Mouse (Mus musculus) embryonic facial prominence, embryonic 10.5 days (tissue): ENCODE measurements around the gene Hspe1. TPM values are rescaled to one million over a fixed set of nuclear protein-coding genes. Genes with fewer than 3 reads are reported as not detected.
"Not testable (repeated sequence)": the region's sequence is repeated elsewhere in the genome, so short reads cannot be mapped to it uniquely, and the experiment has no call there.

Source experiments
- DNase-seq: peaks from one replicate; pipeline ENCODE4 v3.0.0-alpha.2; 2017; ENCODE audit warnings: low spot score
- H3K27ac ChIP-seq: fragments of 300-500 bp; sonication (generic); replicated peaks from 2 replicates; pipeline ENCODE4 v1.5.1; 2016; ENCODE audit warnings: mild to moderate bottlenecking
- H3K27me3 ChIP-seq: fragments of 300-500 bp; sonication (generic); replicated peaks from 2 replicates; pipeline ENCODE4 v1.6.1; 2016; ENCODE audit warnings: low read depth, mild to moderate bottlenecking; ENCODE audit not compliant: poor library complexity, severe bottlenecking
- H3K36me3 ChIP-seq: fragments of 300-500 bp; sonication (generic); replicated peaks from 2 replicates; pipeline ENCODE4 v1.6.1; 2016; ENCODE audit warnings: mild to moderate bottlenecking, moderate library complexity
- H3K4me1 ChIP-seq: fragments of 300-500 bp; sonication (generic); 2 replicates; pipeline ENCODE4 v1.6.1; 2016
- H3K4me3 ChIP-seq: fragments of 300-500 bp; sonication (generic); 2 replicates; pipeline ENCODE4 v1.5.1; 2016; ENCODE audit warnings: mild to moderate bottlenecking, moderate library complexity
- H3K9me3 ChIP-seq: fragments of 300-500 bp; sonication (generic); 2 replicates; pipeline ENCODE4 v1.6.1; 2016; ENCODE audit warnings: mild to moderate bottlenecking
- WGBS: fragments of 180-500 bp; shearing (Covaris S2); methylation state at CpG from one replicate; pipeline ENCODE4 v1.1.7; 2016; 5-methylcytosine and 5-hydroxymethylcytosine counted together
- polyA plus RNA-seq: library from polyadenylated mRNA; unstranded; fragments of >200 nt; fragmentation: Nextera tagmentation; extraction: Ambion mirVana; gene quantifications from 2 replicates; pipeline ENCODE4 v1.2.1, GENCODE M21; 2016

Gene Hspe1
- polyA plus RNA-seq, 1 experiment from 2014 or later, result 672 TPM

DNA sequence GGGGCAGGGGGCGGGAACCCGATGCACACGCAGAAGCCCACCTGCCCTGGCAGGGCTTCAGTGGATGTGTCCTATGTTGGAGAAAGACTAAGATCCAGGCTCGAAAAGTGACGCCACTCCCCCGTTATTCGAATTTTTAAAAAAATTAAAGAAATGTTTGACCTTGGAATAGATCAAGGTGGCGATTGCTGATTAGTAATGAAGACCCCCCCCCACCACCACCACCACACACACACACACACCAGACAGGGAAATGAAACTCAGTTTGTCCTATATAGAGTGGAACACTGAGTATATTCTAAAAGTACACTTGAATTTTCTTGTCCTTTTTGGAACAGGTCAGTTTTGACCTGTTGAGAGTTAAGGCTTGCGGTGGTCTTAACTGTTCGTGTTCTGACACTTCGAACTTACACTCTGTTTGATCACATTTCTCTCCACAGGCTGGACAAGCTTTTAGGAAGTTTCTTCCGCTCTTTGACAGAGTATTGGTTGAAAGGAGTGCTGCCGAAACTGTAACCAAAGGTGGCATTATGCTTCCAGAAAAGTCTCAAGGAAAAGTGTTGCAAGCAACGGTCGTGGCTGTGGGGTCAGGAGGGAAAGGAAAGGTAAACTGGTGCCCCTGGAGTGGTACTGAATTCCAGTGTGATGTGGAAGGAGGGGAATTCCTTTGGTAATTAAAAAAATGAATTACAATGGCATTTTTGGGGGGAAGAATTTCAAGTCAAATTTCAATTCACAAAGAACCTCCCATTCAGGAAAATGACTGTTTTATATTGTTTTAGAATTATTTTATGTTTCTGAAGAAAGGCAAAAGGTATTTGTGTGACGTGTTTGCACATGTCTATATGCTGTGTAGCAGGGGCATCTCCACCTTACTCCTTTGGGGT is 922 bp downstream of the Hspe1 start:
- no peak for DNase-seq
- peaks cover 67% of the 10 kb centered on the region for H3K36me3 ChIP-seq
- no peaks in the 10 kb centered on the region for H3K9me3 ChIP-seq
- no peaks in the 10 kb centered on the region for H3K27me3 ChIP-seq
- H3K4me3 ChIP-seq, result peak overlapping the region; percentile 96
- 10% methylated on average over 16 of the region's 16 CpGs for WGBS
- peak overlapping the region; percentile 99 for H3K27ac ChIP-seq
- peaks cover 38% of the 10 kb centered on the region for H3K4me1 ChIP-seq

DNA sequence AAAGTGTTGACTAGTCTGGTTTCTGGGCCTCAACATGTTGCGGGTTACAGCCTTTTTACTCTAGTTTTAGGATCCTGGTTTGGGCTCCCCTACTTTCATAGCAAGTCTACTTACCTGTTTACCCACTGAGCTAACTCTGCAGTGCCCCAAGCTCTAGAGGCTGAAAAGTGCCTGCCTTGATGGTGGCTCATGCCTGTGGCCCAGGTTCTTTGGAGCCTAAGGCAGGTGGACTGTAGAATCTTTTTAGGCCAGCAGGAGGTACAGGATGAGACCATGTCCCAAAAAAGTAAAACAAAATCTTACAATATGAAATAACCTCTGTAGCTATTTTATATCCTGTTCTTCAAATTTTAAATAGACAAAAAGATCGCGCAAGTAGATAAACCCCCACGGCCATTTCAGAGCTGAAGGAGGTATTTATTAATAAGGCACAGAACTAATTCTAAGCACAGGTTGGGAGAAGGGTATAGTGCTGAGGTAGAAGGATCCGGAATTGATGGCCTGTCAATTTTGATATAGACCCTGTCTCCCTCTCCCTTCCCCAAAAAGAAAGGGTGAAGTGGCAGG is 1.6 kb downstream of the Hspe1 start:
- DNase-seq, result no peak
- peaks cover 31% of the 10 kb centered on the region for H3K4me1 ChIP-seq
- peak overlapping the region; percentile 99 for H3K27ac ChIP-seq
- H3K4me3 ChIP-seq, result peak overlapping the region; percentile 96
- no peaks in the 10 kb centered on the region for H3K27me3 ChIP-seq
- 92% methylated on average over 5 of the region's 5 CpGs for WGBS
- H3K36me3 ChIP-seq, result peaks cover 64% of the 10 kb centered on the region
- no peaks in the 10 kb centered on the region for H3K9me3 ChIP-seq

GRCm38 (mm10) chr1:55092056-55092455 is 4.1 kb downstream of the Hspe1 start:
- 90% methylated on average over 2 of the region's 2 CpGs for WGBS
- peaks cover 13% of the 10 kb centered on the region for H3K4me1 ChIP-seq
- no peaks in the 10 kb centered on the region for H3K27me3 ChIP-seq
- no peak overlapping the region for H3K4me3 ChIP-seq
- DNase-seq, result no peak
- H3K36me3 ChIP-seq, result peaks cover 49% of the 10 kb centered on the region
- no peaks in the 10 kb centered on the region for H3K9me3 ChIP-seq
- H3K27ac ChIP-seq, result no peak overlapping the region

- H3K9me3 ChIP-seq, result no peaks in the 10 kb centered on the region
- H3K4me3 ChIP-seq, result no peak overlapping the region
- no peak for DNase-seq
- H3K27me3 ChIP-seq, result no peaks in the 10 kb centered on the region
- no peak overlapping the region for H3K27ac ChIP-seq
- WGBS, result 75% methylated on average over 1 of the region's 1 CpGs
- peaks cover 49% of the 10 kb centered on the region for H3K36me3 ChIP-seq
- H3K4me1 ChIP-seq, result peaks cover 13% of the 10 kb centered on the region
These were observed 4.5 kb downstream of the Hspe1 start for GRCm38 (mm10) chr1:55092469-55092868.

DNA sequence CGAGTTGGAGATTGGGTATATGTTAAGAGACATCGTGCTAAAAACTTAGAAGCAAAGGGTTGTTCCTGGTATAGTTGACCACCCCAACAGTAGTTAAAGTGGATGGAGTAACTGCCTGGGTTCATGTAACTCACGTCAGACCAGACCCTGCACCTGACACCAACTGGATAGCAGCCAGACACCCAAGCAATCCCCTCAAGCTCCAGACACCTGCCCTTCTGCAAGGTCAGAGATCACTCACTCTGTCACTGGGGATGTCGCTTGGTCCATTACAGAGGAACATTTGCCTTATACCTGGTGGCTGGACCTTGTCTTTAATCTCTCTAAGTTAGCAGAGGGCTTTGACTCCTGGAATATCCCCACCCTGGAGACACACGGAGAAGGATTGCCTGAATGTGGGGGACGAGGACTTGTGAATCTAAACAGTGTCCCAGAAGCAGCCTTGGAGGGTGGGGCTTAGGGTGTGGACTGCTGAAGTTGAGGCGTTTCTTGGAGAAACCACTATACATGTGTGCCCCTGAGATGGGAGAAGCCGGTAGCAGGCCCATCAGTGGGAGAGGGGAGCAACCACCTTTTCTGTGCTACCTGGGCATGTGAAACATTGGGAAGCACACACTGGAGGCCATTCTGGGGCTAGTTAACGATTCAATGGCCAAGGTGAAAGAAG is 19.1 kb downstream of the Hspe1 start:
- H3K27me3 ChIP-seq, result no peaks in the 10 kb centered on the region
- no peak overlapping the region for H3K27ac ChIP-seq
- no peak overlapping the region for H3K4me3 ChIP-seq
- H3K9me3 ChIP-seq, result no peaks in the 10 kb centered on the region
- DNase-seq, result no peak
- whole genome bisulfite sequencing, result 89% methylated on average over 9 of the region's 9 CpGs
- no peaks in the 10 kb centered on the region for H3K36me3 ChIP-seq
- H3K4me1 ChIP-seq, result no peaks in the 10 kb centered on the region

DNA sequence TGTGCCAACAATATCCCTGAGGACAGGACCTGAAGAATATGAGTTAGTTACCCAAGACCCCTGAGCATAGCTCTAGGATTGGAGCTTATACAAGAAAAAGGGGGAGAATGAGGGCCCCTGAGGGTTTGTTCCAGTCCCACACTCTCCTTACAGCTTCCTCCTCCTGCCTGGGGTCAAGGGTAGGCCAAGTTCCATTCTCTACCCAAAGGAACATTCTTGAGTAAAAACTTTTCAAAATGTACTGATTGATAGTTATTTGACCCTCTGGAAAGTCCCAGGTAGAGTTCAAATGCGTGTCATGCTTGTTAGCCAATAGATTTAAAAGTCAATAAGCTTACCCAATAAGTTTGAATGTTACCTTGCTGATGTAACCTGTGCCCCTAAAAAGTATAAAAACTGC is 19.7 kb downstream of the Hspe1 start:
- no peaks in the 10 kb centered on the region for H3K27me3 ChIP-seq
- no peaks in the 10 kb centered on the region for H3K9me3 ChIP-seq
- WGBS, result 85% methylated on average over 1 of the region's 1 CpGs
- no peak overlapping the region for H3K4me3 ChIP-seq
- H3K27ac ChIP-seq, result no peak overlapping the region
- H3K4me1 ChIP-seq, result no peaks in the 10 kb centered on the region
- no peak for DNase-seq
- H3K36me3 ChIP-seq, result no peaks in the 10 kb centered on the region

- H3K9me3 ChIP-seq, result no peaks in the 10 kb centered on the region
- no peak overlapping the region for H3K27ac ChIP-seq
- H3K4me3 ChIP-seq, result no peak overlapping the region
- H3K36me3 ChIP-seq, result no peaks in the 10 kb centered on the region
- no peaks in the 10 kb centered on the region for H3K4me1 ChIP-seq
- no peak for DNase-seq
- H3K27me3 ChIP-seq, result no peaks in the 10 kb centered on the region
- WGBS, result 60% methylated on average over 2 of the region's 2 CpGs
These were observed 20.5 kb downstream of the Hspe1 start for GRCm38 (mm10) chr1:55108473-55108872.

- Histone ChIP-seq H3K4me1 (no peaks in the 10 kb centered on the region), H3K9me3 (no peaks in the 10 kb centered on the region), H3K4me3 (no peak overlapping the region), H3K36me3 (no peaks in the 10 kb centered on the region), H3K27me3 (no peaks in the 10 kb centered on the region), H3K27ac (no peak overlapping the region)
- DNase-seq, result no peak
- WGBS, result 87% methylated on average over 4 of the region's 4 CpGs
These were observed 21.3 kb downstream of the Hspe1 start for GRCm38 (mm10) chr1:55109066-55109766.

GRCm38 (mm10) chr1:55123046-55123445 is 35.1 kb downstream of the Hspe1 start:
- Histone ChIP-seq H3K4me1 (no peaks in the 10 kb centered on the region), H3K36me3 (no peaks in the 10 kb centered on the region), H3K4me3 (no peak overlapping the region), H3K9me3 (no peaks in the 10 kb centered on the region), H3K27ac (no peak overlapping the region), H3K27me3 (no peaks in the 10 kb centered on the region)
- DNase-seq, result no peak
- WGBS, result 89% methylated on average over 5 of the region's 5 CpGs

DNA sequence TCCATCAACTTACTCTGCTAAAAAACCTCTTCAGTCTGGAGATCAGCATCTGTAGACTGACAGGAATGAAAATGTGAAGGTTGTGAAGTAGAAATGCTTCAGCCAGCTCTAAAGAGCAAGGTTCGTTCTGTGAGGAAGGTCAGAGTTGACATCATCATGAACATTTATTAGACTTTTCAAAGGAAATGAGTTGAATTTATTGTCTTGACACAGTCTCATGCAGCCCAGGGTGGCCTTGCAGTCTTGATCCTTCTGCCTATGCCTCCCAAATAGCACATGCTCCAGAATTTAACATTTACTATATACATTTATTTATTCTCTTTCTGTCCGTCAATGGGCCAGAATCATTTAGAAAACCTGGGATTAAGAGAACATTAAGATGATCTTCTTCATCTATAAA is 35.6 kb downstream of the Hspe1 start:
- H3K36me3 ChIP-seq, result no peaks in the 10 kb centered on the region
- DNase-seq, result no peak
- 93% methylated on average over 2 of the region's 2 CpGs for WGBS
- H3K27me3 ChIP-seq, result no peaks in the 10 kb centered on the region
- H3K4me1 ChIP-seq, result no peaks in the 10 kb centered on the region
- H3K27ac ChIP-seq, result no peak overlapping the region
- no peaks in the 10 kb centered on the region for H3K9me3 ChIP-seq
- H3K4me3 ChIP-seq, result no peak overlapping the region

GRCm38 (mm10) chr1:55124136-55124535 is 36.2 kb downstream of the Hspe1 start:
- not testable (repeated sequence) for DNase-seq, H3K27ac ChIP-seq, H3K36me3 ChIP-seq, H3K4me1 ChIP-seq, H3K4me3 ChIP-seq, H3K9me3 ChIP-seq, H3K27me3 ChIP-seq
- WGBS, result 96% methylated on average over 2 of the region's 2 CpGs

DNA sequence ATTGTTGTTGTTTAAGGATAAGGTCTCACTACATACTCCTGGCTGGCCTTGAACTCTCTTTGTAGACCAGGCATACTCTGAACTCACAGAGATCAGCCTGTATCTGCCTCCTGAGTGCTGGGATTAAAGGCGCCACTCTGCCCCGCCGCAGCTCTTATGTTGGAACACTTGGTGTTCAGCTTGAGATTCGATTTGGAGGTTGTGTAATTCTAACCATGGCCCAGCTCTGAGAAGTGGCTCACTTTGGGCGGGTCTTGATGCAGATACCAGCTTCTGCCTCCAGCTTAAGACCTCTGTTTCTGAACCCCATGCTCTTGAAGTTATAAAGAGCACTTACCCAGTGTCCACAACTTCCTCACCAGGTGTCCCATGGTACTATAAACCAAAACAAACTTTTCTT is 41.8 kb downstream of the Hspe1 start:
- Histone ChIP-seq H3K9me3 (no peaks in the 10 kb centered on the region), H3K27me3 (no peaks in the 10 kb centered on the region), H3K36me3 (peaks cover 11% of the 10 kb centered on the region), H3K4me3 (no peak overlapping the region; the same call in 1 of the 2 replicates), H3K27ac (no peak overlapping the region), H3K4me1 (peaks cover 13% of the 10 kb centered on the region)
- 89% methylated on average over 5 of the region's 5 CpGs for WGBS
- DNase-seq, result no peak
